Mouse (Mus musculus) cerebellum, adult 18-20 months (tissue): ENCODE data around the gene B4galnt4.

Source experiments
- DNase-seq, 2 experiments: peaks; one replicate each; pipeline ENCODE4 v3.0.0; 2021

The B4galnt4 gene

DNA sequence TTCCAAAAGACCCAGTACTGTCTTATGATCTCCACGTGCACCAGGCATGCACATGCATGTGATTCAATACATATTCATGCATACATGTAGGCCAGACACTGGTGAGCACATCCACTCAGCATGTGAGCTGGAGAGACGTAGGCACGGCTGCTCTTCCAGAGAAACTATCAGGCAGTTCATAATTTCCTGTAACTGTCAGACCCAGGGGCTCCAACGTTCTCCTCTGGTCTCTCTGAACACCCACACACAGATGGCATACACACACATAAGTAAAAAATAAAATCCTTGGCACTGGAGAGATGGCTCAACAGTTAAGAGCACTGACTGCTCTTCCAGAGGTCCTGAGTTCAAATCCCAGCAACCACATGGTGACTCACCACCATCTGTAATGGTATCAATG, 12.9 kb downstream of the B4galnt4 start:
- no peak for DNase-seq

DNA sequence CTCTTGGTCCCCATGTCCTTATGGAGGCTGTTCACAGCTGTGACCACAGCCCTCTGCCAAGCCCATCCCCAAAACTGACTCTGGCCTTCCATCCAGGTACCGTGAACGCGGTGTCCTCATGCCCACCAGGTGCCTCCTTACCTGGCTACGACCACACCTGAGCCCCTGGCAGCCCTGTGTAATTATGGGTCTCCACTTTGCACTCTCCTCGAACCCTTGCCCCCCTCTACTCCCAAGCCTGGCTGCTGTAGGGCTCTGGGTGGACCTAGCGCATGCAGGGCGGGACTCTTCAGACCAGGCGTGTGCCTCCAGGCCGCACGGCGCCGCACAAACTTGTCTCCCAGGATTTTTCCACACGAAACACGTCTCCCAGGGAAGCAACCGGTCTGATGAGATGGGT, 16.9 kb downstream of the B4galnt4 start, which contains the start of gene Pkp3:
Pkp3 (plus strand) TSS at position 378 of the 400 bp plus-strand sequence.
- DNase-seq = no peak

DNA sequence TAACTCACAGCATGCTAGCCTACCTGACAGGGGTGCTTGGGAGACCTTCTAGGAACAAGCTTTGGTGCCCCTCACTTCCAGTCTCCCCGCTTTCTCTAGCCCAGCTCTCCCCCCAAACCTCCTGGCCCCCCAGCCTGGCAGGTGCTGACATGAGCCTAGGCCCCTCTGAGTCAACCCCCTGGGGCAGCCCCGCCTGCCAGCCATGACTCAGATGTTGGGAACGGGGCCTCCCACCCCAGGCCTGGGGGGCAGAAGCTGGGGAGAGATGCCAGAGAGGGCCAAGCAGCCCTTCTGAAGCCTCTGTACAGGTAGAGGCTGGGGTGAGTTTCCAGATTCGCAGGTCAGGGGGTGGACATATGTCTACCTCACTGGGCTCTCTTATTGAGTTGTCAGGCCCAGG, 18.0 kb downstream of the B4galnt4 start:
- no peak for DNase-seq

DNA sequence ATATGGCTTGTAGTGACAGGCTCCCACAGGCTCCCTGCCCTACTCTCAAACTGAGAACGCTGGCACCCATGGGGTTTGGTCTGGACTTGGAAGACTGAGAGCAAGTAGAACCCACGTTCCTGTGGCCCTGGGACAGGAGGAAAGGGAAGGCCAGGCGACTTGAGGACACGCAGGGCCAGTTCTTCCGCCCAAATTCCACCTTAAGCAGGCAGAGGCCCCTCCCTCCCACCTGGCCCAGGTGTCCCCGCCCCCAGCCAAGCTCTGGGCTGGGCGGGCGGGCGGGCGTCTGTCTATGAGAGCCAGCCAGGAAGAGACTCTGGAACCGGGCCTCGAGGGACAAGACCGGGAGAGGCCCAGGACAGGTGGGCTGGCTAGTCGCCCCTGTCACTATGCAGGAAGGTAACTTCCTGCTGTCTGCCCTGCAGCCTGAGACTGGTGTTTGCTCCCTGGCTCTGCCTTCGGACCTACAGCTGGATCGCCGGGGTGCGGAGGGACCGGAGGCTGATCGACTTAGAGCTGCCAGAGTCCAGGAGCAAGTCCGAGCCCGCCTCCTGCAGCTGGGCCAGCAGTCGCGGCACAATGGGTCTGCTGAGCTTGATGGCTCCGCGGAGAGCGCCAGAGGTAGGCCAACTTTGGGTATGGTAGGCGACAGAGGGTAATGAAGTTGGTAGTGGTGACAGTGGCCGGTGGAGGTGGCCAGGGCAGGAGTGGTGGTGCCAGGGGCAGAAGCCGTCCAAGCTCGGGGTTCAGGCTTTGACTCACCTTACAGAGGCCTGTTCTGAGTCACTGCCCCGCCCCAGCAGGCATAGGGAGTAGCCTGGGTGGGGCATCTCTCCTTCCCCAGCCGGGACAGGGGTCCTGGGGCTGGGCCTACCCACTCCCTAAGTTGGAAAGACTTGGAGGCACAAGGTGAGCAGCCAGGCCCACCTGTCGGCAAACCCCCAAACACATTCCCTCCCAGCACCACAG, 18.9 kb downstream of the B4galnt4 start:
- no peak for DNase-seq

DNA sequence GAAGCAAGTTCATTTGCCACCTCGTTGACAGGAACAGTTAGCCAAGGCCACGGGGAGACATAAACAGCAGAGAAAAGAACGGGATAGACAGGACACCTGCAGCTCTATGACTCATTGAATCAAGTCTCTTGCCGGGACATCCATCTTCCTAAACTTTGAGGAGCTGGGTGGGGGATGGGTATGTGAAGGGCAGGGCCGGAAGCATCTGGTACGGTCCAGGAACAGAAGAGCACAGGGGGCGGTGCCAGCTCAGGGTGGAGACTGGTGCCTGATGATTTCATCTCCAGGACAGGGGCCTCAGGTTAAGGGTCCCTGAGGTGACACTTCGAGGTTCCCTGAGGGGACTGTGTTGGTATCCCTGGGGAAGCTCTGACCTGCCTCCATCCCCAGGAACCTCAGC, 27.0 kb downstream of the B4galnt4 start:
- no peak for DNase-seq

DNA sequence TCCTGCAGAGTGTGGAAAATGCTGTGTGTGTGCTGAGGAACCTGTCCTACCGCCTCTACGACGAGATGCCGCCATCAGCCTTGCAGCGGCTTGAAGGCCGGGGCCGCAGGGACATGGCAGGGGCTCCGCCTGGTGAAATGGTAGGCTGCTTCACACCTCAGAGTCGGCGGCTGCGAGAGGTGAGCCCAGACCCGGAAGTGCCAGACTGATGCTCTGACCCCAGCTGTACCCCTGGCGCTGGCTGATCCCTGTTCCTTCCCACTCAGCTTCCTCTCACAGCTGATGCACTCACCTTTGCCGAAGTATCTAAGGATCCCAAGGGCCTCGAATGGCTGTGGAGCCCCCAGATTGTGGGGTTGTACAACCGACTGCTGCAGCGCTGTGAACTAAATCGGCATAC, 27.6 kb downstream of the B4galnt4 start:
- no peak for DNase-seq

DNA sequence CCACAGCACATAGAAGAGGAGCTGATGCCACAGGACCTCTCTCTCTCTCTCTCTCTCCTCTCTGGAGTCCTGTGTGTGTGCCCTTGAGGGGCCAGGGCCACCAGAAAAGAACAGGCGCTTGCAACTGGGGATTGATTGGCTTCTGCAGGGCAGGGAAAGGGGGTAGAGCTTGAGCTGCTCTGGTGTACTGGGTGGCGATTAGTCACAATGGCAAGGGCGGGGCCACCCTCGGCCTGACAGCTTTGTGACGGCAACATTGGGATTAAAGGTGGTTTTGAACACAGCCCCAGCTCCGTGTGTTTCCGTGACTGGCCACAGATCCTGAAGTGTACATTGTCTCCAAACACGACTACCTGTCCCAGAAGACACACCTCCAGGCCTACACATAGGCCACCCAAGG, 29.3 kb downstream of the B4galnt4 start:
- DNase-seq = no peak

DNA sequence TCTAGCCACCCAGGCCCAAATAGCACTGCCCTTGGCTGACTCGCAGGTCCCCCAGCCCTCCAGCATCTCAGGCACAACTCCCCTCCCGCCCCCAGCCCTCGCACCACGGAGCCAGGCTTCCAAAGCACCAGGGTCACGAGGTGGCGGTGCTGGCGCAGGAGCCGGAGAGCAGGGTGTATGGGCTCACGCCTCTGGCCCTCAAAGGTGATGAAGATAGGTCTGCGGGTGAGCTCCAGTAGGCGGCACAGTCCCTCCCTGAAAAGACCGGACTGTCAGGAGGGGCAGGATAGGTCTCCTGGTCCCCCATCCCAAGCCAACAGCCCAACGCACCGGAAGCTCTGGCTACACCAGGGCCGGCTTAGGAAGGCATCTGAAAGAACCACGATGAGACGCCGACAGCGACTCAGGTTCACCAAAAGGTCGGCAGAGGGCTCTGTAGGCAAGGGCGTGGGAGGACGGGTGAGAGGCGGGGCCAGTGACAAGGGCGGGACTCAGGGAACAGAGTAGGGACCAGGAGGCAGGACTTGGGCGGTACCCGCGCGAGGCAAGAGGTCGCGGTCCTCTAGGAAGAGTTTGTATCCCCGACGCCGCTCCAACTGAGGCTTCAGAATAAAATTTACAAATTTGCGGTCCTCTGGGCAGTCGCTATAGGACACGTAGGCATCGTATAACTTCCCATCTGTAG, 31.3 kb downstream of the B4galnt4 start:
- DNase-seq = peak; percentile 79 to 91

DNA sequence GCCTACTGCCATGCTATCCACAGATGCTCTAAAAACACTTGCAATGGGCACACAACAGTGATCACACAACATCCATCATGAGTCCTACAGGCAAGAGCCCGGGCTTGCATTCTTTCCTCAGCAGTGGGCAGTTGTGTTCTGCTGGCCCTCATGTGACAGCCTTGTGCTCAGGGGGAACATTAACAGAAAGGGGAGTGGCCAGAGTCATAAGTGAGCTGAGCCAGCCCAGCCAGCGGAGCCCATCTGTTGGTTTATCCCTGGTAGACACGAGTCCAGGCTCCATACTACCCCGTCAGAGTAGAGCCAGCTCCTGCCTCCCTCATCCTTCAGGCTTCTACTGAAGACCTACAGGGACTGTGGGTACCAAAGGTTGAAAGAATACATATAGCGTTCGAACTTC, 33.0 kb downstream of the B4galnt4 start:
- no peak for DNase-seq

DNA sequence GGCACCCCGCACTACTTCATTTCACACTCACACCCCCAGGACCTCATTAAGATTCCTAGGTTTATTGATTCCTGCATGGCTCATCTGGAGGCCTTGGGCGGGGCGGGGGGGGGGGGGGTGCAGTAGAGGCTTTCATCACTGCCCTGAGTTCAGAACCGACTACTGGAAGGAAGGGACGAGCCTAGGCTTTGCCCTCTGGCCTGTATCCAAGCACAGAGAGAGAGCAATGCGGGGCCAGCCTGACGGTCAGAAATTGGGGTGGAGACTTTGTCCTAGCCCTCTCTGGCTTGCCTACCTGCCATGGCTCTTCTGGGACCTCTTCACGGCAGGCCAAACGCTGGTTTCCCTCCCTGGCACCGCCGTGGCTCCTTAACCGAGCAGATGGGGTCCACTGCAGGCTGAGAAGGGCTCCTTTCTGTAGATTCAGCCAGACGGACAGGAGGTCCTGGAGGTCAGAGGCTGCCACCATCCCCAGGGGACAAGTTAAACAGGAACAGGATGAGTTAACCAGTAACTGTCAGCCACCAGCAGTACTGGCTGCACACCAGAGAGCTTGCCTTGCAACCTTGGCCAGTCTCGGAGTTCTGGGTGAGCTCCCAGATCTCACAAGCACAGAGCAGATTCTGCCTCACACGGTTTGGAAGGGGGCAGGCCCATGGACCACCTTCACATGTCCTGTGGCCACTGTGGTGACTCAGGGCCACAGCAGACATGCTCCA, 33.7 kb downstream of the B4galnt4 start:
- DNase-seq = no peak

DNA sequence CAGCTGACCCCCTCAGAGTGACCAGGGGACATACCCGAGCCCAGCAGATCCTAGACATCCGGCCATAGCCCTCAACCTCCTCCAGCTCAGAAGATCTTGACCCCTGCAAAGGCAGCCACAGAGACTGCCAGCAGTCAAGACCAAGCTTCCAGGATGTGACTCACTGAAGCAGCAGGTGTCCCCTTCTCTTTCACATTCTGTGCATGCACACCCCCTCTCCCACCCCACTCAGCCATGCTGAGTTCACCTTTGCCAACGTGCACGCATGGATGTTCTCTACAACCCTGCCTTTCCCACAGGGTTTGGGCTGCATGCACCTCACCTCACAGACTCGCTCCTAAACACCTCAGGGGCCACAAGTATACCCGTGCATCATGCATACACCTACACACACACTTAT, 35.1 kb downstream of the B4galnt4 start:
- DNase-seq = no peak

DNA sequence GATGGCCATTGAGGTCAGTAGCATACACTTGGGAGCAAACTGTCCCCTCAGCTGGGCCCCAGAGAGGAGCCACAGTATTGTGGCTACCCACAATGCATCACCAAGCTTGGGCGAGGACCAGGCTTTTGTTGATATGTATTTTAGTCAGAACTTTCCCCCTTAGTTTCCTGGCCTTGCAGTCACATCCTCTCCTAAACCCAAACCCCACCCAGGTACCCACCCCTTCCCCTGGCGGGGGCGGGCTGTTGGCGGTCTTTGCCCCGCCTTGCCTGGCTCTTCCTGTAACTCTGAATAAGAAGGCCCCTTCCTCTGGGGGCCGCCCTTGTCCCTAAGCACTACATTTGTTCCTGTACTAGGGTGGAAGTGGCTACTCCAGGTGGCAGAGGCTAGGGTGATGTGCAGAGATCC, 35.7 kb downstream of the B4galnt4 start:
- no peak for DNase-seq

DNA sequence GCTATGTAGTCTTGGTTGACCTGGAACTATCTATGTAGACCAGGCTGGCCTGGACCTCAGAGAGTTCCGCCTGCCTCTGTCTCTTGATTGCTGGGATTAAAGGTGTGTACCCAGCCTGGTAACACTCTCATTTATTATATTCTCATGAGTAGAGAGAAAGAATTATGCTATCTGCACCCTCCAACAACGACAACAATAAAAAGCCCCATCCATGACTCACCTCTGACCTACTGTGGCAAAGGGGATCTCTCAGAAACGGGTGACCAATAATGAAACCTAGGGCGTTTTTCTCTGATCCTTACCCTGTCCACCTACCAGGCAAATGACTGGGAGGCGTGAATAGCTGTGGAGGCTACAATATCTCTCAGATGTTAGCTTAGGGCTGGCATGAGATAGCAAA, 36.3 kb downstream of the B4galnt4 start:
- no peak for DNase-seq

DNA sequence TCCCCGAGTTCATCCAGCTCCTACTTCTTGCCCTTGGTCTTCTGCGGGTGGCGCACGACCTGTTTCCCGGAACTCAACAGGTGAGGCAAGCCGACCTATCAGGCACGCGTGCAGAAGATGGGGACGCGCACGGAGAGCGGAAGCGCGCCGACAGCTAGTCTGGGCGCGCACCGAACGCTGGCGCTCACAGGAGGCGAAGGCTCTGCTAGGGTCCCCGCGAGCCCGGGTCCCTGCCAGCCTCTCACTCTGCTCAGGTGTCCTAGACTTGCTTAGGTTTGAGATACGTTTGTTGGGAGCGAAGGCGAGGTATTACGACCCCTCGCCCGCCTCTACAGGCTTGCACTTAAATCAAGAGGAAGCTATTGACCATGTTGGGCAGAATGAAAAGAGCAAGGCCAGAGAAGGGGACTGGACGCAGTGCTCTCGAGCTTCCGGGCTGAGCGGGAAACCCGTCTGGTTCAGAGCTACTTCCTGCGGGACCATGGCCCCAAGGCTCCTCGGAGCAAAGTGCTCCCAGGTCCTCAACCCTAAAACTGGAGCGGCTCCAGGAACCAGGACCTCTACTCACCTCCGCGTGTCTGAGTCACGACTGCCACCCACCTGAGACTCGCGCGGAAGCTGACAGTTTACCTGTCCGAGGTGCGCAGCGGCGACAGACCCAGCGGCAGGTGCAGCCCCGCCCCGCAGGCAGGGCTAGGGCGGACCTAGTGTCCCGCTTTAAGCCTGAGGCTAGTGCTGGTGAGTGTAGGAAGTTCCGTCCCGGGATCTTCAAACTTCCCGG, 39.2 kb downstream of the B4galnt4 start, which contains the start of gene Sigirr:
Sigirr (minus strand) TSS at position 662 of the 781 bp plus-strand sequence.
- peak; percentile 44 to 56 for DNase-seq

DNA sequence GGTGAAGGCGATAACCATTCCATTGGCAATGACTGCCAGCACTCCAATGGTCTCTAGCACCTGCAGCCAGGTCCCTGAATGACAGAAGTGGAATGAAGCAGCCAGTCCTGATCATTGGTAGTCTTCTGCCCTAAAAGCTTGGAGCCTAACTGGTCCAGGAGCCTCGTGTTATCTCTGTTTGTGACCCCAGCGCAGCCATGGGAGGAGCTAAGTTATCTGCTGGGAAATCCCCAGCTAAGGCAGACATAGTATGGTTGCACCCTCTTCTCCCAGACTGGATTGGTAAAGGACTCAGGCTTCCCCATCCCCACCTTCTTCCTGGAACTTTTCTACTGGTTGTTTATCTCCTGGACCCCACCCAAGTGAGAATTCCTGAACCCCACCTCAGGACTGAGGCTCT, 42.3 kb downstream of the B4galnt4 start:
- DNase-seq = no peak

DNA sequence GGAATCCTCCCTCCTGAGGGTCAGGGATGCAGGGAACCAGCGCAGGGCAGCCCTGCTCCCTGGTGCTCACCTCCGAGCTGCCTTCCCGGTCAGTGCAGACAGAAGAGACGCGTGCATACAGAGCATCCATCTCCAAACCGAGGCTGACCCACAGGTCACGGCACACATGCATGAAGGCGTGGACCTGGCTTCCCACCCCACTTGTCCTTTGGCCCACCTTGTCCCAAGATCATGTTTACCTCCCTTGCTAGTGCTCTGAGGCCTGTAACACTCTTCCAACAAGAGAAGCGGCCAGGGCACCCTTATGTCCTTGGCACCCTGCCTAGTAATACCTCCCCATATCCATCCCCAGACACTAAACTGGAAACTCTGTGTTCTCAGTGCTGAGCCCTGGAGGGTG, 55.0 kb downstream of the B4galnt4 start:
- no peak for DNase-seq

DNA sequence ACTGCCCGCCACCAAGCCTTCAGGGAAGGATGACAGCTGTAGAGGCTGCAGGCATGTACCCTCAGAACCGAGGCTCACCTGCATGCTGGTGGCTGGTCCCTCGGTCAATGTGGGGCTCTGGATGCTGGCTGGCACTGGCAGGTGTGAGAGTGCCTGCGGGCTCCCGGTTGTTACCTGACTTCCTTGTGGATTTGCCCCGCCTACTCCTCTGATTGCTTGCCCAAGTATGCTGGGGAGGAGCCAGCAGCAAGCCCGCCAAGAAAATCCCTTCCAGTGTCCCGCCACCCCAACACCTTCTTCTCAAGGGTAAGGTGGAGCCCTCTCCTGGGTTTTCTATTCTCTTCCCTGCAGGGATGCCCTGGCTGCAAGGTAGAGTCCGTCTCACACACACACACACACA, 56.7 kb downstream of the B4galnt4 start, which contains the start of gene Ano9:
Ano9 (minus strand) TSS at position 171 of the 400 bp plus-strand sequence.
- no peak for DNase-seq

DNA sequence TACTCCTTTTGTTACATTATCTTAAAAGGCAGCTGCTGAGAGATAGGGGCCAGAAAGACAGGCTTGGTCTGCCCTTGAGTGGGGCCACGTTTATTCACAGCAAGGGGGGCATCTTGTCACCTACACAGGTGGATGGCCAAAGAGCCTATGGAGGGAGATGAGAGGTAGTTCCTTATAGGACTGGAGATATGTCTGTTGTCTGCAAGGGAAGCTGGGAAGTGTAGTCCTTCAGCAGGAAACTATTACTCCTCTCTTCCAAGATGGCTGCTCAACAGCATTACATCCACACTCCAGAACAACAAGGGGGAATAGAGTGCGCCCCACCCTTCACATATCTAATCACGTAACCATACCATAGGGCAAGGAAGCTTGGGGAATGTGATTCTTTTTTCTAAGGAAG, 58.6 kb downstream of the B4galnt4 start:
- no peak for DNase-seq

DNA sequence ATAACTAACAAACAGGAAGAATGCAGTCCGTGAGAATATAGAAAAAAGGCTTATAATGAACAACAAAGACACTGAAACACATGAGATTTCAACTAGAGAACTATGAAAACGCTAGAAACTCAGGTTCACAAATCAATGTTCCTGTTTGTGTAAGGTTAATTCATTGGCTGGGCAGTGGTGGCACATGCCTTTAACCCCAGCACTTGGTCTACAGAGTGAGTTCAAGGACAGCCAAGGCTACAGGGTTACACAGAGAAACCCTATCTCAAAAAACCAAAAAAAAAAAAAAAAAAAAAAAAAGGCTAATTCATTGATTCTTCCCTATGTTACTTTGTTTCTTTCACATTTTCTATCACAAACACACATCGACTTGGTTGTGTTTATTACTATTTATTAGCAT, 59.7 kb downstream of the B4galnt4 start:
- DNase-seq = no peak

DNA sequence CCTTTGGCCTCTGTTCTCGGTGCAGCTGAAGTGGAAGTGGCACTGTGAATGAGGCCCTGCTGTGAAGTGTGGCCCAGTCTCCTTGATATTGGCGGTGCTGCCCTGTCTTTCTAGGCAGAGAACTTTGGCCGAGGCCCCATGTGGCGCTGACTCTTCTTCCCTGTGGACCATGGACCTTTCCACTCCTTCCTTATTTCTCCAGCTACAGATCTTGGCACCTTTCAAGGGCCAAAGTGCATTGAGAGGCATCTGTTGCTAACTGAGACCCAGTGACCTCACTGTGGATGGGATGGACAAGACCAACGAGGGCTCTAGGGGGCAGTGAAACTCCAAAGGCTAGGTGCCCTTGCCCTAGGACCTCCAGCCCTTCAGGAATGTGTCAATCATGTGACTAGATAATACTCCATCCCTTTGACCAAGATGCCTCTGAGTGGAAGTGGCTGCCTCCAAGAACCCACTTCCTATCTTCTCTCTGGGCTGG, 60.2 kb downstream of the B4galnt4 start:
- no peak for DNase-seq
